Mouse (Mus musculus) ES-E14 (cell line): ENCODE measurements around the gene Elavl4. TPM values are rescaled to one million over a fixed set of nuclear protein-coding genes. Genes with fewer than 3 reads are reported as not detected.

Experiments used
- DNase-seq: peaks from one replicate; pipeline ENCODE4 v3.0.0-alpha.2; 2013; ENCODE audit warnings: low read depth, low spot score
- H3K27ac ChIP-seq: 2 replicates; pipeline ENCODE4 v1.5.1; 2012; ENCODE audit warnings: low read depth, mild to moderate bottlenecking, low read length, moderate library complexity, mixed read lengths; ENCODE audit not compliant: poor library complexity, insufficient read depth, severe bottlenecking
- H3K36me3 ChIP-seq: 2 replicates; pipeline ENCODE4 v1.6.1; 2012; ENCODE audit warnings: mild to moderate bottlenecking, low read length, moderate library complexity, mixed read lengths; ENCODE audit not compliant: control insufficient read depth, poor library complexity, insufficient read depth, severe bottlenecking
- H3K4me1 ChIP-seq, 2 experiments: fragments of 150-350 bp in 1 of 2; sonication (generic) in 1 of 2; 2 replicates each; pipeline ENCODE4 v1.6.1; 2012; ENCODE audit warnings: low read length in 2 of 2, mild to moderate bottlenecking in 1 of 2, mixed read lengths in 1 of 2; ENCODE audit not compliant: control insufficient read depth in 2 of 2, insufficient read depth in 2 of 2, poor library complexity in 1 of 2
- H3K4me3 ChIP-seq, 2 experiments: fragments of 150-350 bp in 1 of 2; sonication (generic) in 1 of 2; 2 replicates each; pipeline ENCODE4 v1.5.1; 2012; ENCODE audit warnings: low read length in 2 of 2, low read depth in 1 of 2, mild to moderate bottlenecking in 1 of 2, mixed read lengths in 1 of 2; ENCODE audit not compliant: insufficient read depth in 1 of 2, poor library complexity in 1 of 2, severe bottlenecking in 1 of 2
- H3K9ac ChIP-seq: 2 replicates; pipeline ENCODE4 v1.6.1; 2012; ENCODE audit warnings: low read depth, mild to moderate bottlenecking, low read length, mixed read lengths; ENCODE audit not compliant: poor library complexity, insufficient read depth, severe bottlenecking
- H3K9me3 ChIP-seq: fragments of 150-350 bp; sonication (generic); 2 replicates; pipeline ENCODE4 v1.6.1; 2012; ENCODE audit warnings: low read depth, mild to moderate bottlenecking, low read length; ENCODE audit not compliant: control insufficient read depth, insufficient read depth
- CHD2 ChIP-seq: IDR thresholded peaks from 2 replicates; pipeline ENCODE4 v1.6.1; 2014; ENCODE audit warnings: mild to moderate bottlenecking, low read depth, low read length, inconsistent platforms
- HCFC1 ChIP-seq: IDR thresholded peaks from 2 replicates; pipeline ENCODE4 v1.6.1; 2012; ENCODE audit warnings: low read length, inconsistent platforms, borderline replicate concordance; ENCODE audit not compliant: insufficient read depth
- MAFK ChIP-seq: IDR thresholded peaks from 2 replicates; pipeline ENCODE4 v1.6.1; 2014; ENCODE audit warnings: mild to moderate bottlenecking, low read depth, low read length, inconsistent platforms; ENCODE audit not compliant: insufficient read depth
- ZC3H11A ChIP-seq: IDR thresholded peaks from 2 replicates; pipeline ENCODE4 v1.6.1; 2012; ENCODE audit warnings: low read depth, mild to moderate bottlenecking, inconsistent platforms, low read length, borderline replicate concordance
- ZNF384 ChIP-seq: IDR thresholded peaks from 2 replicates; pipeline ENCODE4 v1.6.1; 2012; ENCODE audit warnings: low read depth, low read length, inconsistent platforms
- in situ Hi-C, 2 experiments: fragments of 600-800 bp; cut with MboI; formaldehyde crosslinking; loops; one replicate each; pipeline ENCODE4 v1.15.1; 2025; ENCODE audit warnings: low sequenced_read_pairs in 2 of 2, inconsistent platforms in 1 of 2; ENCODE audit not compliant: unreplicated experiment in 2 of 2
- total RNA-seq: library from RNA; depleted of rRNA; stranded (reverse); fragments of 300-350 nt; gene quantifications from 2 replicates; pipeline ENCODE4 v1.2.3, GENCODE M21; 2012

Gene Elavl4
- total RNA-seq, 1 experiment, result 1.8 TPM

GRCm38 (mm10) chr4:110264345-110264943 lies 87.3 kb downstream of the Elavl4 start:
- Histone ChIP-seq H3K36me3 (no peaks in the 10 kb centered on the region), H3K27ac (no peak overlapping the region), H3K9ac (no peak overlapping the region), H3K4me3 (no peak overlapping the region), H3K4me1 (0 out of 4 replicates have a peak, but pooled peaks cover 0 to 2% of the 10 kb centered on the region in 2 experiments), H3K9me3 (no peaks in the 10 kb centered on the region)
- no peak for DNase-seq
- in situ Hi-C loops, result no loop called here
- TF ChIP-seq MAFK (no peak), ZNF384 (no peak), HCFC1 (no peak), ZC3H11A (no peak), CHD2 (no peak)

- in situ Hi-C loops, result no loop called here
- TF ChIP-seq ZC3H11A, result no peak
- TF ChIP-seq HCFC1, result no peak
- TF ChIP-seq ZNF384, result no peak
- no peaks in the 10 kb centered on the region for H3K4me1 ChIP-seq
These were observed 94.3 kb downstream of the Elavl4 start for GRCm38 (mm10) chr4:110257360-110257759.

GRCm38 (mm10) chr4:110255617-110256016 lies 96.1 kb downstream of the Elavl4 start:
- no peaks in the 10 kb centered on the region for H3K4me1 ChIP-seq
- DNase-seq, result no peak
- H3K4me3 ChIP-seq, result no peak overlapping the region
- in situ Hi-C loops, result no loop called here
- no peaks in the 10 kb centered on the region for H3K36me3 ChIP-seq
- TF ChIP-seq HCFC1 (no peak), ZNF384 (no peak), MAFK (peak; percentile 68)
- no peak overlapping the region for H3K9ac ChIP-seq
- no peaks in the 10 kb centered on the region for H3K9me3 ChIP-seq
- no peak overlapping the region for H3K27ac ChIP-seq

More at GRCm38 (mm10) chr4:110257360-110257759, 94.3 kb downstream of the Elavl4 start:
- Histone ChIP-seq H3K9ac (no peak overlapping the region), H3K27ac (no peak overlapping the region), H3K4me3 (no peak overlapping the region), H3K36me3 (no peaks in the 10 kb centered on the region), H3K9me3 (no peaks in the 10 kb centered on the region)
- DNase-seq, result peak; percentile 6

GRCm38 (mm10) chr4:110250055-110250454 lies 101.7 kb downstream of the Elavl4 start:
- no peak for TF ChIP-seq ZNF384
- no peak for TF ChIP-seq MAFK
- TF ChIP-seq HCFC1, result no peak
- TF ChIP-seq CHD2, result no peak
- no peak for TF ChIP-seq ZC3H11A
- Histone ChIP-seq H3K4me1 (no peaks in the 10 kb centered on the region), H3K9me3 (no peaks in the 10 kb centered on the region), H3K36me3 (no peaks in the 10 kb centered on the region), H3K4me3 (no peak overlapping the region), H3K9ac (no peak overlapping the region), H3K27ac (no peak overlapping the region)
- DNase-seq, result no peak
- in situ Hi-C loops, result no loop called here

- TF ChIP-seq CHD2 (no peak), ZC3H11A (no peak), ZNF384 (no peak), HCFC1 (no peak), MAFK (no peak)
- Histone ChIP-seq H3K36me3 (no peaks in the 10 kb centered on the region), H3K4me3 (no peak overlapping the region), H3K9me3 (no peaks in the 10 kb centered on the region), H3K27ac (no peak overlapping the region), H3K4me1 (no peaks in the 10 kb centered on the region), H3K9ac (no peak overlapping the region)
- DNase-seq, result no peak
- in situ Hi-C loops, result no loop called here
These were observed 108.8 kb downstream of the Elavl4 start for GRCm38 (mm10) chr4:110242879-110243278.
